Mouse (Mus musculus) frontal cortex, postnatal 14 days (tissue): ENCODE results near the gene Podxl.

Experiments used
- DNase-seq, 2 experiments: peaks; one replicate each; pipeline ENCODE4 v3.0.0; 2022; ENCODE audit warnings: low spot score in 2 of 2

The Podxl gene

GRCm38 (mm10) chr6:31563235-31564181 is at the start of gene Podxl:
Gene Podxl, minus strand, starts transcription at chr6:31563981.
- DNase-seq = peak in 1 of 2 experiments; percentile 29

GRCm38 (mm10) chr6:31612560-31613270 is 48.9 kb upstream of the Podxl start:
- DNase-seq = no peak

GRCm38 (mm10) chr6:31606429-31606828 is 42.6 kb upstream of the Podxl start:
- no peak for DNase-seq

- DNase-seq = no peak
These were observed 41.0 kb upstream of the Podxl start for GRCm38 (mm10) chr6:31604629-31605265.

- no peak for DNase-seq
These were observed 38.7 kb upstream of the Podxl start for GRCm38 (mm10) chr6:31602489-31602888.

- peak in 1 of 2 experiments; percentile 35 for DNase-seq
These were observed 37.4 kb upstream of the Podxl start for GRCm38 (mm10) chr6:31601131-31601530.

GRCm38 (mm10) chr6:31599863-31600262 is 36.1 kb upstream of the Podxl start:
- DNase-seq = no peak

- no peak for DNase-seq
These were observed 34.6 kb upstream of the Podxl start for GRCm38 (mm10) chr6:31598349-31598911.

- DNase-seq = no peak
These were observed 33.3 kb upstream of the Podxl start for GRCm38 (mm10) chr6:31597136-31597460.

- peak; percentile 55 to 56 for DNase-seq
These were observed 32.8 kb upstream of the Podxl start for GRCm38 (mm10) chr6:31596346-31597135.

- DNase-seq = no peak
These were observed 28.9 kb upstream of the Podxl start for GRCm38 (mm10) chr6:31592579-31593238.

GRCm38 (mm10) chr6:31592128-31592527 is 28.3 kb upstream of the Podxl start:
- DNase-seq = no peak

- DNase-seq = no peak
These were observed 27.9 kb upstream of the Podxl start for GRCm38 (mm10) chr6:31591676-31592075.

- no peak for DNase-seq
These were observed 27.0 kb upstream of the Podxl start for GRCm38 (mm10) chr6:31590754-31591153.

- no peak for DNase-seq
These were observed 25.5 kb upstream of the Podxl start for GRCm38 (mm10) chr6:31589268-31589667.

GRCm38 (mm10) chr6:31587655-31588054 is 23.9 kb upstream of the Podxl start:
- no peak for DNase-seq

GRCm38 (mm10) chr6:31586127-31586526 is 22.3 kb upstream of the Podxl start:
- no peak for DNase-seq

GRCm38 (mm10) chr6:31576151-31576550 is 12.4 kb upstream of the Podxl start:
- DNase-seq = no peak

GRCm38 (mm10) chr6:31575063-31575462 is 11.3 kb upstream of the Podxl start:
- no peak for DNase-seq

GRCm38 (mm10) chr6:31571459-31571858 is 7.7 kb upstream of the Podxl start:
- DNase-seq = no peak
